Mouse (Mus musculus): ENCODE data around the gene Ankrd33. TPM values are rescaled to one million over a fixed set of nuclear protein-coding genes. Genes with fewer than 3 reads are reported as not detected.

Ankrd33 gene
- polyA plus RNA-seq, 1 experiment from 2014 or later, result not detected

GRCm38 (mm10) chr15:101167553-101167952, 52.0 kb downstream of the Ankrd33 start:
- 79% methylated on average over 11 of the region's 11 CpGs for WGBS

More at GRCm38 (mm10) chr15:101167553-101167952, 52.0 kb downstream of the Ankrd33 start:
- no peaks in the 10 kb centered on the region for H3K27me3 ChIP-seq (ENCODE audit: control insufficient read depth, insufficient read depth, low read length)
- DNase-seq (ENCODE audit: low spot score), result no peak
- no peak for ATAC-seq (ENCODE audit: low FRiP score)
- no peak overlapping the region for H3K27ac ChIP-seq (ENCODE audit: low read depth, low read length)
- no peaks in the 10 kb centered on the region for H3K9me3 ChIP-seq (ENCODE audit: control insufficient read depth, low read length)
- H3K9ac ChIP-seq (ENCODE audit: low read depth, low read length), result no peak overlapping the region
- no peak overlapping the region for H3K4me2 ChIP-seq (replicated peaks; ENCODE audit: low read depth, low read length)
- H3K36me3 ChIP-seq (ENCODE audit: control insufficient read depth, insufficient read depth, low read length), result no peaks in the 10 kb centered on the region
- H3K4me3 ChIP-seq (ENCODE audit: low read depth, low read length), result no peak overlapping the region
- H3K4me1 ChIP-seq (replicated peaks; ENCODE audit: control insufficient read depth, insufficient read depth, low read length), result no peaks in the 10 kb centered on the region

Other genes with a start within 250 kb of the Ankrd33 start
- 12.2 and 16.4 TPM in 2 replicates for gene Scn8a, start 245.9 kb upstream of the Ankrd33 start, polyA plus RNA-seq (2014; fragmentation: Nextera tagmentation; extraction: Ambion mirVana)
- gene Gm47841, start 68.4 kb upstream of the Ankrd33 start, polyA plus RNA-seq (2014; fragmentation: Nextera tagmentation; extraction: Ambion mirVana), result not detected in 2 replicates
- 1.2 and 2.1 TPM in 2 replicates for gene Fignl2, start 37.2 kb upstream of the Ankrd33 start, polyA plus RNA-seq (2014; fragmentation: Nextera tagmentation; extraction: Ambion mirVana)
- 4.8 and 5.5 TPM in 2 replicates for gene Acvrl1, start 12.8 kb downstream of the Ankrd33 start, polyA plus RNA-seq (2014; fragmentation: Nextera tagmentation; extraction: Ambion mirVana)
- gene Acvr1b, start 58.3 kb downstream of the Ankrd33 start, polyA plus RNA-seq (2014; fragmentation: Nextera tagmentation; extraction: Ambion mirVana), result 16.2 and 17.1 TPM in 2 replicates
- gene Grasp, start 108.4 kb downstream of the Ankrd33 start, polyA plus RNA-seq (2014; fragmentation: Nextera tagmentation; extraction: Ambion mirVana), result 4.5 and 5.0 TPM in 2 replicates
- gene Nr4a1, start 138.5 kb downstream of the Ankrd33 start, polyA plus RNA-seq (2014; fragmentation: Nextera tagmentation; extraction: Ambion mirVana), result 2.2 and 2.9 TPM in 2 replicates
- 66.5 and 69.6 TPM in 2 replicates for gene Atg101, start 168.5 kb downstream of the Ankrd33 start, polyA plus RNA-seq (2014; fragmentation: Nextera tagmentation; extraction: Ambion mirVana)
- gene 6030408B16Rik, start 177.5 kb downstream of the Ankrd33 start, polyA plus RNA-seq (2014; fragmentation: Nextera tagmentation; extraction: Ambion mirVana), result 0.17 and 0.25 TPM in 2 replicates

Data from hindbrain, embryonic 11.5 days (tissue).